Mouse (Mus musculus) adrenal gland, postnatal 14 days (tissue): Measurements from ENCODE around the gene Gins3. TPM values are rescaled to one million over a fixed set of nuclear protein-coding genes. Genes with fewer than 3 reads are reported as not detected.
"Not testable (repeated sequence)": the region's sequence is repeated elsewhere in the genome, so short reads cannot be mapped to it uniquely, and the experiment has no call there.

Experiments used
- DNase-seq: peaks from one replicate; pipeline ENCODE4 v3.0.0; 2021; ENCODE audit warnings: mixed read lengths
- long read RNA-seq, 2 experiments: library from polyadenylated mRNA; stranded (forward); transcript quantifications; one replicate each; pipeline ENCODE4 v2.0.0; 2021
- total RNA-seq: library from RNA; stranded (reverse); gene quantifications from 2 replicates; pipeline ENCODE4 v1.2.3, GENCODE M21; 2021

Gene Gins3
- total RNA-seq, result 2.9 and 4.1 TPM in 2 replicates
- long read RNA-seq, experiment 1, transcript Gins3-201 (3 exons, 2,519 nt), result major isoform, 6 of 8 reads
- long read RNA-seq, experiment 1, partial matches to known transcripts, result 1 of 8 reads
- long read RNA-seq, experiment 1, other reads (novel, unspliced or antisense), result 1 of 8 reads
- long read RNA-seq, experiment 2, partial matches to known transcripts, result 0 of 5 reads
- long read RNA-seq, experiment 2, other reads (novel, unspliced or antisense), result 1 of 5 reads

- DNase-seq, result peak; percentile 96
Measured at GRCm38 (mm10) chr8:95633262-95634062, at the start of gene Gins3. Gene Gins3 (plus strand): TSS chr8:95633453.

DNA sequence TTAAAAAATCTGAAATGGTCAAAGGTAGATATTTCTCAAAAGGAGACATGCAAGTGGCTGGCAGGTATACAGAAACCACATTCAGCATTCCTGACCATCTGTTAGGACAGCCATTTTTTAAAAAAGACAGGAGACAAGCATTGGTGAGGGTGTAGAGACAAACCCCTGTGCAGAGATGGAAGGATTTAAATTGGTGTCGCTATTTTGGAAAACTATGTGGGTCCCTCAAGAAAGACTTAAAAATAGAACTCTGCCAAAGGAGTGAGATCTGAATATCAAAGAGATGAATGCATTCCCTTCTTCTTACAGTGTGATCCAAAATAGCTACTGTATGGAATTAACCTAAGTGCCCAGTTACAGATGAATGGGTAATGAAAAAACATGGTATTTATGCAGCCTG is 45.9 kb upstream of the Gins3 start:
- no peak for DNase-seq

DNA sequence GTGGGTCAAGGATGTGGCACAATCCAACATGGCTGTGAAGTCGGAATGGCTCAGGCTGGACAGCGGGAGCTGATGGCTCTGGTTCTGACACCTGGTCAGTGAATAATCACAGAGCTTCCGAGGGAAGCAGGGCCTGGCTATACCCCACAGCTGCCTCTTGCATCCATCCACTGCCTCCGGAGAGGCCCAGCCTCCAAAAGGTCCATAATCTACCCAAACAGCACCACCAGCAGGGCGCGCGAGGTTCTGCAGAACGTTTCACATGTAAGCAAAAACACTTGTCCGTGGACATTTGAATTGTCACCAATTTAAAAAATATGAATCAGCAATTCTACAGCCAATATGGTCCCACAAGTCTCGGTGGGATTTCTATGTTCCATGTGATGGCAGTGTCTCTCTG is 44.0 kb upstream of the Gins3 start:
- peak; percentile 43 for DNase-seq

- DNase-seq, result no peak
Measured at GRCm38 (mm10) chr8:95590539-95590938, 42.7 kb upstream of the Gins3 start.

DNA sequence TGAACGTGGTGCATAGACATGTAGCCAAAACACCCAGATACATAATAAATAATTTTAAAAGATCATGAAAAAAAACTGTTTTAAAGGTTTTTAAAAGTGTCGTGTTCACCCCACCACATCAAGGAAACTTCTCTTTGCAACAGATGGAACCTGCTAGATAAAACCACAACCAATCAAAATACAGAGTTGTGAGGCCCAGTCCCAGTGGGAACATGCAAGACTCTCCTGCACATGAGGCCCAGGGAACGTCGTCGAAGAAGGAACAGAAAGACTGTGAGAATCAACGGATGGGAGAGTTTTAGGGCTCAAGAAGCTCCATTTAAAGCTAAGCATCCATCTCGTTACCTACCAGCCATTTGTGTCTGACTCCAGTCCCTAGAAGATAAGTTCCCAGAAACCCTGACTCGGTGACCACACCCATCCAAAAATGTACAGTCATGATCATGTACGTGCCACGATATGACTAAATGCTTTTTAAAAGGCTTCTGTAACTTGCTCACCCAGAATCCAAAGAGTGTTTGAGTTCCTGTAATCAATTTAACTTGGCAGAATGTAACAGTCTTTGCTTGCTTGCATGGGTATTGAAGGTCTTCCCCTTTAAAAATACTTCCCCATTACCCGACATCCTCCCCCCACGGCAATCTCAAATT is 41.0 kb upstream of the Gins3 start:
- DNase-seq, result no peak

GRCm38 (mm10) chr8:95593439-95594393 is 39.5 kb upstream of the Gins3 start:
- no peak for DNase-seq

DNA sequence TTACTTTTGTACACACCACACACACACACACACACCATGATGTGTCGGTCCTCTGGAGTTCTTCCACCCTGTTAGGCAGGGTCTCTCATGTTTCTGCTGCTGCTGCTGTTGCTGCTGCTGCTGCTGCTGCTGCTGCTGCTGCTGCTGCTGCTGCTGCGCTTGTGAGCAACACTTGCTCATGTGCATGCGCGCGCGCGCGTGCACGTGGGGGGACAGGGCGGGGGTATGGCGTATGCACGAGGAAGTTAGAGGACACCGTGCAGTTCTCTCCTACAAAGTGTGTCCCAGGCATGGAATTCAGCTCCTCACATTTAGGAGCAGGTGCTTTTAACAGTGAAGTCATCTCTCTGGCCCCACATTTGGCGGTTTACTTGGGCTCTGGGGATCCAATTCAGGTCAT is 38.1 kb upstream of the Gins3 start:
- no peak for DNase-seq

DNA sequence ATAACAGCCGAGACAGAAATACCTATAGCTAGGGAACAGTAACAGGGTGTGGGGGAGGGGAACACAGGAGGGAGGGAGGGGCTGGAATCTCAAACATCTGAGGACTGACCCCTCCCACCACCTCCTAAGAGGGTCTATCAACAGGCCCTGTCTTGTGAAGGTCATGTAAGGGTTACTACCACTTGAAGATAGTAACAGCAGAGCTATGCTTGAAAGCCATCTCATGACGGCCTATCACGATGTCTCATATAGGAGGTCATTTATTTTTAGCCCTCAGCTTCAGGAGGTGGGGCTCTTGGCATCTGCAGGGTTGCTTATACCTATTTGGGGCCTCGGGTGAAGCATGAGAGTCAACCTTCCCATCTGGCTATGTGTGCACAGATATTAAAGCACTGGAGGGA is 36.4 kb upstream of the Gins3 start:
- DNase-seq, result no peak

GRCm38 (mm10) chr8:95599861-95600260 is 33.4 kb upstream of the Gins3 start:
- DNase-seq, result peak; percentile 55

- DNase-seq, result no peak
Measured at GRCm38 (mm10) chr8:95601306-95601705, 31.9 kb upstream of the Gins3 start.

DNA sequence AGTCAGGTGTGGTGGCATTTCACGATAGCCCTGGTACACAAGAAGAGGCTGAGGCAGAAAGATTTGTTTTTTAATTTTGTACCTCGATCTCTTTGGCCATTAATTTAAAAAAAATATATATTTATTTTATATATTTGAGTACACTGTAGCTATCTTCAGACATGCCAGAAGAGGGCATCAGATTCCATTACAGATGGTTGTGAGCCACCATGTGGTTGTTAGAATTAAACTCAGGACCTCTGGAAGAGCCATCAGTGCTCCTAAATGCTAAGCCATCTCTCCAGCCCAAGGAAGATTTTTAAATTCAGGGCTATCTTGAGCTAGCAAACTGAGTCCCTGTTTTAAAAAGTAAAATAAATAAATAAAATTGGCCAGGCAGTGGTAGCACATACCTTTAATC is 31.1 kb upstream of the Gins3 start:
- no peak for DNase-seq

DNA sequence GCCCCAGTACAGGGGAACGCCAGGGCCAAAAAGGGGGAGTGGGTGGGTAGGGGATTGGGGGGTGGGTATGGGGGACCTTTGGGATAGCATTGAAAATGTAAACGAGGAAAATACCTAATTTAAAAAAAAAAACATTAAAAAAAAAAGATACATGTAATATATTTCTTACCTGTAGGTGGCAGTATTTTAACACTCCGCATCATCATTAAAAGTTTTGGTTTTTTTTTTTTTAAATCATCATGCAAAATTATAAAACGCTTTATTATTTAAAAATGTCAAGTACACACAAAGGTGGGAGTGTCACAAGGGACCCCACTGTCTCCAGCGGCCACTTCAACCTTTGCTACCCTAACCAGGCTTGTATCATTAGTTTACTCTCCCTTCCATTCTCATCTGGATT is 26.7 kb upstream of the Gins3 start:
- not testable (repeated sequence) for DNase-seq

- DNase-seq, result no peak
Measured at GRCm38 (mm10) chr8:95607210-95607609, 26.0 kb upstream of the Gins3 start.

- no peak for DNase-seq
Measured at GRCm38 (mm10) chr8:95609406-95609805, 23.8 kb upstream of the Gins3 start.

- DNase-seq, result peak; percentile 16
Measured at GRCm38 (mm10) chr8:95610749-95611148, 22.5 kb upstream of the Gins3 start.

- DNase-seq, result no peak
Measured at GRCm38 (mm10) chr8:95611769-95612168, 21.5 kb upstream of the Gins3 start.

DNA sequence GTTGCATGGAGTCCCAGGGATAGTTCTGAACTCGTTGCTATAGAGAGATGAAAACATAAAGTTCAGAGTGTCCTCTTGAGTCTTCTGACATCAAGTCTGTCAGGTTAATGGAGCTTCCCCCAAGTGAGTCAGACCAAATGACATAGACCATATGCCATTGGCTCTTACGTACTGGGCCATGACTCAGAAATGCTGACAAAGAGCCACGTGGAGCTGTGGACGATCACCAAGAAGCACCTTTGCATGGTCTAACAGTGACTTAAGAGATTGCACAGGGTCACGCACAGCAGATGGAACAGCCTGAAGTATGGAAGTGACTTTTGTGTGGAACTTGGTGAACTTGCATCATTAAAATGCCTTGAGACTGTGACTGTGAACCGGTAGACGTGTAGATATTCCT is 16.9 kb upstream of the Gins3 start:
- no peak for DNase-seq

GRCm38 (mm10) chr8:95620046-95620445 is 13.2 kb upstream of the Gins3 start:
- no peak for DNase-seq

GRCm38 (mm10) chr8:95624833-95625232 is 8.4 kb upstream of the Gins3 start:
- no peak for DNase-seq

DNA sequence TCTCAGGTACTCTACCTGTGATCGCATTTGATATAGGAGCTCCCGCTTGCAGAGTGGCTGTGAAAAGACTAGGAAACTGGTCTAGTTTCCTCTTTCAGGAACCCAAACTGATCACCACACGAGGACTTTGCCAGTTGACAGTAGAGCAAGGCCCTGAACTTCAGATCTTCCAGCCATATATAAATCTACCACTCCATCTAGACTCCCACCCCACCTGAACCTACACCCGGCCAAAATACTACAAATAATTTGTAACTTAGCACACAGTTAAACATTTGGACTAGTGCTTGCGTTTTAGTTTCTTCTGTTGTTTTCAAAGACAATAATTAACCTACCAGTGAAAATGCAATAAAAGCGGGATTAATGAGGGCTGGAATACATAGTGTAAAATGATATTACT is 413 bp upstream of the Gins3 start:
- DNase-seq, result no peak

- DNase-seq, result no peak
Measured at GRCm38 (mm10) chr8:95634063-95634340, 749 bp downstream of the Gins3 start.

DNA sequence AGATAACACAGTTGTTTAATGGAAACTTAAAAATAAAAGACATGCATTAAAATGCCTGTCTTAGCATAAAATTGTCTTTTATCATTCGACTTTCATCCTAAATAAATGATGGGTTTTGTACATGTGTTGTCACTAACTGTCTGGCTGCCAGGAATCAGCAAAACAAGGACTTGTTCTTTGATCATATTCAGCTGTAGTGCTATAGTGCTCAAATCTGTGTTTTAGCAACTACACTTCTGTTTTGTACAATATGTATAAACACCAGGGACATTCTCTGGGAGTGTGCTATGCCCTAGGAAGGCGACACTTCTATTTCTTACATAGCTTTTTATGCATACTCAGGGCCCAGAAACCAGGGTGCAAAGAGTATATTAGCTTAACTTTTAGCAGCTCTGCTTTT is 11.7 kb downstream of the Gins3 start:
- no peak for DNase-seq

GRCm38 (mm10) chr8:95648251-95648650 is 15.0 kb downstream of the Gins3 start:
- DNase-seq, result no peak
